Mouse (Mus musculus) left cerebral cortex, adult 2 months (tissue): ENCODE measurements at regions not wholly inside any gene's neighbourhood (a gene's known extent, or its start where the extent isn't known, plus 50 kb on each side); places are given as distances from the start of the nearest gene placed in this dataset.

Experiments
- DNase-seq, 2 experiments: peaks; one replicate each; pipeline ENCODE4 v3.0.0; 2021 to 2022; ENCODE audit warnings: low spot score in 2 of 2, mixed read lengths in 1 of 2; ENCODE audit errors: extremely low spot score in 1 of 2
- H3K27ac ChIP-seq: fragments of 200-600 bp; 2 replicates; pipeline ENCODE4 v1.8.1; 2022
- H3K4me3 ChIP-seq: fragments of 200-600 bp; 2 replicates; pipeline ENCODE4 v1.8.1; 2022
- CTCF ChIP-seq: fragments of 200-600 bp; IDR thresholded peaks from 2 replicates; pipeline ENCODE4 v1.8.1; 2022; ENCODE audit warnings: antibody characterized with exemption, mild to moderate bottlenecking, moderate library complexity
- intact Hi-C: fragments of 180-260 bp; cut with DNase I; formaldehyde crosslinking; loops from one replicate; pipeline ENCODE4 v1.15.1; 2025

- no peak overlapping the region for H3K4me3 ChIP-seq
- no peak overlapping the region for H3K27ac ChIP-seq
- no peak for DNase-seq
- no peak for TF ChIP-seq CTCF
- intact Hi-C loops, result no loop called here
Measured at GRCm38 (mm10) chr17:83158652-83159051, 56.4 kb upstream of the Pkdcc start.

- no peak for DNase-seq
- no peak overlapping the region for H3K4me3 ChIP-seq
- no peak for TF ChIP-seq CTCF
- no peak overlapping the region for H3K27ac ChIP-seq
- intact Hi-C loops, result no loop called here
Measured at GRCm38 (mm10) chr17:83159634-83160033, 55.5 kb upstream of the Pkdcc start.

- intact Hi-C loops, result no loop called here
- DNase-seq, result no peak
- H3K4me3 ChIP-seq, result no peak overlapping the region
- no peak for TF ChIP-seq CTCF
- H3K27ac ChIP-seq, result no peak overlapping the region
Measured at GRCm38 (mm10) chr17:83160296-83160695, 54.8 kb upstream of the Pkdcc start.

- intact Hi-C loops, result no loop called here
- no peak for DNase-seq
- no peak for TF ChIP-seq CTCF
- H3K27ac ChIP-seq, result no peak overlapping the region
- H3K4me3 ChIP-seq, result no peak overlapping the region
Measured at GRCm38 (mm10) chr17:83161731-83162130, 53.4 kb upstream of the Pkdcc start.

- Histone ChIP-seq H3K27ac (no peak overlapping the region), H3K4me3 (no peak overlapping the region)
- no peak for DNase-seq
- intact Hi-C loops, result no loop called here
- no peak for TF ChIP-seq CTCF
Measured at GRCm38 (mm10) chr17:83163952-83164560, 51.0 kb upstream of the Pkdcc start.

- H3K27ac ChIP-seq, result no peak overlapping the region
- intact Hi-C loops, result no loop called here
- H3K4me3 ChIP-seq, result no peak overlapping the region
- no peak for DNase-seq
- TF ChIP-seq CTCF, result no peak
Measured at GRCm38 (mm10) chr17:83164728-83165127, 50.4 kb upstream of the Pkdcc start.

- DNase-seq, result no peak
- Histone ChIP-seq H3K4me3 (no peak overlapping the region), H3K27ac (no peak overlapping the region)
- intact Hi-C loops, result no loop called here
- TF ChIP-seq CTCF, result no peak
Measured at GRCm38 (mm10) chr17:83165140-83165539, 50.0 kb upstream of the Pkdcc start.
